Mouse (Mus musculus): ENCODE measurements around the gene Zfp652.
A peak's percentile ranks its signal among the peaks of the same experiment; 100 is the strongest.
"Not testable (repeated sequence)": the region's sequence is repeated elsewhere in the genome, so short reads cannot be mapped to it uniquely, and the experiment has no call there.

Zfp652 gene

DNA sequence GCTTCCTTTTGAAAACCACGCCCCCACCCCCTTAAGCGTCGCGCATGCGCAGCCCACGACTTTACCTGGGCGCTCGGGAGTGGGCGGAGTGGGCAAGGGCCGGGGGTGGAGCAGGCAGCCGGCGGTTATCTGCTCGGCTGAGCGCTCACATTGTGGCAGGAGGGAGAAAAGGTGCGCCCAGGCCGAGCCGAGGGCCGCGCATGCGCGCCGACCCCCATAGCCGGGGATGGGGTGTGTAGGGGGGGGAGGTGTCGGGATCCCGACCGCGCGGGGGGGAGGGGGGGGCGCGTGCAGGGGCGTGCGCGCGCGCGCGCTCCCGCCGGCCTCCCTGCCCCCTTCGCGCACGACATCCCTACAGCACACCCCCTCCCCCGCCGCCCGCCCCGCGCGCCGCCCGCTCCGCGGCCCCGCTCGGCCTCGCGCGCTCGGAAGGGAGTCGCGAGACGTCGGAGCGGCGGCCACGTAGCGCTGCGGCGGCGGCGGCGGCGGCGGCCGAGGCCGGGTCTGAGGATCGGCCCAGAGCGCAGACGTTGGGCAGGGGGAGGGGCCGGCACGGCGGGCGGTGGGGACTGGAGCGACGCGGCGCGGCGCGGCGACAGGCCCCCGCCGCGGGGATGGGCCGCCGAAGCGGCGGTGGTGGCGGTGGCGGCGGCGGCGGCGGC lies at the start of gene Zfp652:
TSS of gene Zfp652 (plus strand) at position 111 of the 662 bp plus-strand sequence.
- peak; percentile 88 to 94 for DNase-seq

DNA sequence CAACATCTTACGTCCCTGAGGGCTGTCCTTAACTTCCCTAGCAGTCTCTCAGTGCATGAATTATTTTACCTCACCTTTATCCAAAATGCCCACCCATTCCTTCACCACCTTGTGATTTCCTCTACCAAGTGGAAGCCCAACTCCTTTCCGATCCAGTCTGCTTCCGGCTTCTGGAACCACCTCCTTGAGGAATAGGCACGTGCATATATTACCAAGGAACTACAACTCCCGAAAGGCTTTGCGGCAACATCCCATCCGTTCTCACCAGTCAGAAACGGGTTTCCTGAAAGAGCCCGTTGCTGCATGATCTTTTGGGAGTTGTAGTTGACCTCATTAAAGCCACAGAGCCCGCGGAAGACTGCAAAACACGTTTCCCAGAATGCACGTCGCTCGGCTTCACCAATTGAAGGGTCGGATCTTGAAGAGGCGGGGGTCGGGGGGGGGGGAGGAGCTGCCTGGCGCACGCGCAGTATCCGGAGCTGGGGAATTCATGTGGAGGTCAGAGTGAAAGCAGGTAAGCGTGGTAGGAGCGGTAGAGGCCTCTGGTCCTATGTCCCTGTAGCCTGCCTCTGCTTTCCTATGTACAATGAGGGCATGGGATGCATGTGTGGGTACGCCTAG lies 45.8 kb upstream of the Zfp652 start, which contains the start of gene Phb:
TSS of gene Phb (plus strand) at position 429 of the 621 bp plus-strand sequence.
- DNase-seq = peak; percentile 87 to 93

DNA sequence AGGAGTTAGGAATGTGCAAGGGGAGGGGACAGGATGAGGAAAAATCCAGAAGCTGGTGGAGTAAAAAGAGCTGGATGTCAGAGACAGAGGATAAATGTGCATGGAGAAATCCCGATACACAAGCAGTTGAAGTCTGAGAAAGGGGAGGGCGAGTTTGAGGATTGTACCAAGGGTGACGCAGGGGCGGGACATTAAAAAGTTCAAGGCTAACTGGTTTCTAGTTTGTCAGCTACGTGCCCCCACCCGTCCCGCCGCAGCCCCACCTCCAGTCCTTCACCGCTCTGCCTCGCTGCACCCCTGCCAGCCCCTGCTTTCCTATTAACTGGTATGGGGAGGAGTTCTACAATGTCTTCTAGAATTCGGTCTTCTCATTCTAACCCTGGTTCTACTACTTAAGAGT lies 45.3 kb upstream of the Zfp652 start:
- no peak for DNase-seq

DNA sequence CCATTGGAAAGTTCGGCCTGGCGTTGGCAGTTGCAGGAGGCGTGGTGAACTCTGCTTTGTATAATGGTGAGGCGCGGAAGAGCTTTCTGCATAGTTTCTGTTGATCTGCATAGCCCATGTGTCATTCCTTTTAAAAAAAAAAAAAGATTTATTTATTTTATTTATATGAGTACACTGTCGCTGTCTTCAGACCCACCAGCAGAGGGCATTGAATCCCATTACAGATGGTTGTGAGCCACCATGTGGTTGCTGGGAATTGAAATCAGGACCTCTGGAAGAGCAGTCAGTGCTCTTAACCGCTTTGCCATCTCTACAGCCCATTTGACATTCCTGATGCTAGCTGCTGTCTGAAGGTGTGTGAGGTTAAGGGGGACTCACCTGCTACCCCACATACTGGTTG lies 44.4 kb upstream of the Zfp652 start:
- not testable (repeated sequence) for DNase-seq

DNA sequence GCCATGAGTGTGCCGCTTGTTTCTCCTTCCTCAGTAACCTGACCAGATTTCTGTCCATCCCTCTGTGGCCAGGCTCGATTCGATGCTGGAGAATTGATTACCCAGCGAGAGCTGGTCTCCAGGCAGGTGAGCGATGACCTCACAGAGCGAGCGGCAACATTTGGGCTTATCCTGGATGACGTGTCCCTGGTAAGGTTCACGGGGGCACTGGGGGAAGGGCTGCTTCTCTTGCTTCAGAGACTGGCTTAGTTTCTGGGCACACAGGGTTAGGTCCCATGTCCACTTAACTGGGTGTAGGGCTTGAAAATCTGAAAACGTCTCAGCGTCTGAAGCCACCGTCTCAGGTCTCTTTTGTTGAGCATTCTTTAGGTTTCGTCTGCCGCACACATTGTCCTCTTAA lies 37.0 kb upstream of the Zfp652 start:
- no peak for DNase-seq

DNA sequence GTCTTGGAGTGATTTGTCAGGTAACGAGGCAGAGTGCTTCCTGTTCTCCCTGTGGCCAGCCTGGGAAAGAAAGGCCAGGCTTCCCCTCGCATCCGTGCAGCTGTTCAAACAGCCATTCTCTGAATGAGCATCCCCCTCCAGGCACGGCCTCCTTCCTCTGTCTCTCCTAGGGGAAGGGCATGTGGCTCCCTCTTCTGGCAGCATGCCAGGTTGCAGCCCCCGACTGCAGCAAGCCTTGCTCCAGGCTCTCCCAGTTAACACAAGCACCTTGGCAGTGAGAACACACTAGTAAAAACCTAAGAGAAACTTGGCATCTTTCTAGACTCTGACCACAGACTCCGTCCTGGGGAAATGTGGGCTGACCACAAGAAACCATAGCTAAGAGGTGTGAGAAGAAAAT lies 36.2 kb upstream of the Zfp652 start:
- peak; percentile 17 to 29 for DNase-seq

DNA sequence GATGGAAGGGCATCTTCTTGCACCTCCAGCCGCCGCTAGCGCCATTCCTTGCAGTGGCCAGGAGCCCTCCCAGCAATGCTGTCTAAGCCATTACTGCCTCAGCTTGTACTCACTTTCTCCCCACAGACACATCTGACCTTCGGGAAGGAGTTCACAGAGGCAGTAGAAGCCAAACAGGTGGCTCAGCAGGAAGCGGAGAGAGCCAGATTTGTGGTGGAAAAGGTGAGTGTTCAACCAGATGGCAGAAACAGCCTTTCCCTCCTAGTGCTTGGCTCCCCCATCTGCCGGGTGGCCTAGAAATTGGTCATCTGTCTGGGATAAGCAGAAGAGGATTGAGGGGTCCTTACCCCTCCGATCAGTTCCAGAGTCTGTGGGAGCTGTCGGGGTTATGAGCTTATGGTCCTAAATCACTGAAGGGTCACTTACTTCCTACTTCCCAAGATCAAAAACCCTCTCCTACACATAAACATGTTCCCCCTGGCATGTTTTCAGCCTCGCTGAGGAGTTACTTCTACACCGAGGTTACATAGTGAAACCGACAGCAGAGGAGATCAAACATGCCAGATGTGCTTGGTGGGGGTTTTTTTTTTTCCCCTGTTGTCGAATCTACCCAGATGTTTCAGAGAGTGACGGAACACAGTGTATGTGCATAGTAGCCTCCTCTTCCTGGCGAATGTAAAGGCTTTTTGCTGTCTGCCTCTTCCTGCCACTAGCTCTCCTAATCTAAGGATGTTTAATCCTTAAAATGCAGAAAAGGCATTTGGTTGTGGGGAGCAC lies 34.4 kb upstream of the Zfp652 start:
- DNase-seq = no peak

DNA sequence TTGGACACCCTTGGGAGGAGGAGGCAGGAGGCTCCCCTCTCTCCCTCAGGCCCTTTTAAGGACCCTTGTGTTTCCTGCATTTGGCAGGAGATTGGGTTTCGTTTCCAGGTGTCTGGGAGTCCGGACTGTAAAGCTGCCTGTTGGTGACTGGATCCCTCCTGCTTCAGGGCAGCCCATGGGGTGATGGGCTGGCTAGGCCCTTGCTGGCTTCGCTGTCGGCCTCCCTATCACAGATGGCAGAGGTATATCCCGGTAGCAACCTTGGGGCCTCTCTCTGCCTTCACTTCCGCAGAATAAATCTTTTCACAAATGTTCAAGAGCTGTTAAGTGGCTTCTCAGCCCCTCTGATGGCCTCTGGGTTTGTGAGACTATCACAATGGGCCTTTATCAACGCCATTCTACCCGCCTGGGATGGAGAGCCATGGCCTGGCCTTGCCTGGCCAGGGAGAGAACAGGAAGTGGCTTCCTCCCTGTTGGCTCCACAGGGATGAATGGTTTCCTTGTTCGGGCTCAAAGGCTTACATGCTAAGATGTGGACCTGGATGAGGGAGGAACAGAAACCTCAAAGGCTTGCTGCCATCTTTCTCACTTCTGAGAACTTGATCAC lies 30.4 kb upstream of the Zfp652 start:
- no peak for DNase-seq

DNA sequence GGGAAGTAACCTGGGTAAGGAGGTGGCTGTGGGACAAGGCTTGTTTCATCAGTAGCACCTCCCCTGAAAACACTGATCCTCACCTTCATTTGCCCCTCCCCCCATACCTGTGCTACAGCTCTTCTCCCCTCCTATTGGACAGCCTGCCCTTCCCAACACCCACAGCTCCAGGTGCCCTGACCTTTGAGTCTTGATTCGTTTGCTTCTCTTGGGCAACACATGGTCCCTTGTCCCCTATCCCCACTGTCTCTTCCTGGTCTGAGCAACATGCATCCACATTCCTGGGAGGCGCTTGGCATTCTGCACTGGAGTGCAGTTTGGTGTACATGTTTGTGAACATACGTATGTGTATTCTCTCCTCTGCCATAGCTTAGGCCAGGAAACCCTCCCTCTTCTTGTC lies 29.5 kb upstream of the Zfp652 start:
- no peak for DNase-seq

DNA sequence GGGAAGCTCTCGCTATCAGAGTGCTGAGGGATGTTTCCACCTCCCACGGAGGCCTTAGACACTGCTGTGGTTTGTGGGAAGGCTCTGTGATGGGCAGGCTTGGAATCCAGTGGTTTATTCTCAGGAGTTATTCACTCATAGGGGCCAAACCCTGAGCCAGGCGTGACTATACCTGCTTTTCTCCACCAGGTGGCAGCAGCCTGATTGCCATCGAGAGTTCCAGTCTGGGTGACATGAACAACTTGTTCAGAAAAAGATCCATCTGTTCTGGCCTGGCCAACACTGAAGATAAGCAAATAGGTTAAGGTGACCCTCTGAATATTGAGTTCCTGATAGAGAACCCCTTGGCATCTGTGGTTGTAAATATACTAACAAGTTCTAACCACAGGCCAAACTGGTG lies 26.4 kb upstream of the Zfp652 start:
- DNase-seq = peak; percentile 71 to 78

DNA sequence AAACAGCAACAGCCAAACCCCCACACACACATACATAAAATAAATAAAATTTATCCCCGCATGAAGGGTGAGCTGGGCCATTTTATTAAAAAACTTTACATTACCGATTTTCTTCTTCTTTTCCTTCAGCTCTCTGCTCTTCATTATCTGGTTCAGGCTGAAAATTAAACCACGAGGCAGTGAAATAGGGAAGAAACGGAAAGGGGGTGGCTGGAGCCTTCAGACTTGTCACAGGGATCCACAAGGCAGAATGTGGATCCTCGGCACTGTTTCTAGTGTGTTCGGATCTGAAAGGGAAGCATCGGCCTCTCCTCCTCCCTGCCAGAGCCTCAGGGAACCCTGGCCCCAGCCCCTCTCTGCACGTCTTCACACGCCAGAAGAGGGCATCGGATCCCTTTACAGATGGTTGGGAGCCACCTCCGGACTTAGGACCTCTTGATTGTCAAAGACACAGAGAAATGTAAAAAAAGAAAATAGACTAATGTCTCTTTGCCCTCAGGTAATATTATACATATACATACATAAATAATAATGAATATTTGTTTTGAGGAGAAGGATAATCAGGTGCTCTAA lies 25.3 kb upstream of the Zfp652 start:
- DNase-seq = no peak

DNA sequence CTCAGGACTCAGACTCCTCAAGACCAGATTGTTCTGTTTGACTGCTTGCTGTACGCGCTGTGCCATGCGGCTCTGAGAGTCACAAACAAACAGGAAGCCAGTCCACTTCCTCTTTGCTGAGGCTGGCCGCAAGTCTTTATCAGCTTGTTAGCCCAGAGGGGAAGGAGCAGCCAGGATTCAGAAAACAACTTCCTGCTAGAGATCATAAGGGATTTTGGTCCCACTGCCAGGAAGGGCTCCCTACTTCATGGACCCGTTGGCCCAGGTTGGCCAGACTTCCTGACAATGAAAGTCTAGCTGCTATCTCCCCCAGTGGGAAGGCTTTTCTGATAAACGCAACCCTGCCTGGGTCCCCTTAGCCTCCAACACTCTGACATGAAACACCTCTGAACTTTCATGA lies 24.0 kb upstream of the Zfp652 start:
- DNase-seq = no peak

DNA sequence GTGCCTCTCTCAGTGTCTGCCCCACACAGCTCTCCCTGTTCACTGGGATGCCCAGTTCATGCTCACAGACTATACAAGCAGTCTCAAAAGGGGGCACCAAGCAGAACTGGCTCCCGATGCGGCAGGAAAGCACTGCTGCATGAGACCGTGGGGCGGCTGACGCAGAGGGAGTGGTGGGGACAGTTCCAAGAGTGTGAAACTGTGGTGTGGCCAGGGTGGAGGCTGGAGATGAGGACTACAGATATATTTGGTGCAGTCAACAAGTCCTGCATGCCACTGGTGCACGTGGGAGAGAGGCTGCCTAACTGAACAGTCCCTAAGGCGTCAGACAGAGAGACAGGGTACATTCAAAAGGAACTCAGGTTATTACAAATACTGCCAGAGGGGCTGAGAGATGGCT lies 23.5 kb upstream of the Zfp652 start:
- DNase-seq = no peak

DNA sequence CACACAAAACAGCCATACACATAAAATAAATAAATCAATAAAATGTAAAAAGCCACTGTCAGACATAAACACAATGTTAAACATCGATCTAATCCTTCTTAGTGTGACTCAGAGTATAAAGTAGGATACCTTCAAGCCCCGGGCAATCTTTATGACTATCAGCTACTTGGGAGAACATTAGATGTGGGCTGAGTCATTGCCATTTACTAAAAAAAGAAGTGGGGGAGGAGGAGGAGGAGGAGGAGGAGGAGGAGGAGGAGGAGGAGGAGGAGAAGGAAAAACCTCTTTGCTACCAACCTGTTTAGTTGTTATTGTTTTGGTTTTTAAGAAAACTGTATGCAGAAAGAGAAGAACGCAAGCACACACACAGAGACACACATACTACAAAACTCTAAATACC lies 22.9 kb upstream of the Zfp652 start:
- DNase-seq = no peak

DNA sequence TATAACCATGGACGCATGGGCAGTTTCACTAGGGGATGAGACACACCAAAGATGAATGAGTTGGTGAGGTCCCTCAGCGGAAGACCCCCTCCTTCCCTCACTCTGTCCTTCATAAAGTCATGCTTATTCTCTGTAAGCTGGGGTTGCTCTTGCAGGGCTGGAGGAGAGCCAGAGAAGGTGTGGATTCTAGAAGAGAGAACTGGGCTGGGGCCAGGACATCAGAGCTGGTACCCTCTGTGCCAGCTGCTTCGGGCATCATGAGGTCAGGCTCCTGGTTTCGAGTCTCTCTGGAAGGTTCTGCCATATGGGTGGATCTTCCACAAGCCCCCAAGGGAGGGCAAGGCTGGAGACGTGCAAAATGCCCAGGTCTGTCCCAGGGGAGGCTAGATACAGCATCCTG lies 13.9 kb upstream of the Zfp652 start:
- no peak for DNase-seq

DNA sequence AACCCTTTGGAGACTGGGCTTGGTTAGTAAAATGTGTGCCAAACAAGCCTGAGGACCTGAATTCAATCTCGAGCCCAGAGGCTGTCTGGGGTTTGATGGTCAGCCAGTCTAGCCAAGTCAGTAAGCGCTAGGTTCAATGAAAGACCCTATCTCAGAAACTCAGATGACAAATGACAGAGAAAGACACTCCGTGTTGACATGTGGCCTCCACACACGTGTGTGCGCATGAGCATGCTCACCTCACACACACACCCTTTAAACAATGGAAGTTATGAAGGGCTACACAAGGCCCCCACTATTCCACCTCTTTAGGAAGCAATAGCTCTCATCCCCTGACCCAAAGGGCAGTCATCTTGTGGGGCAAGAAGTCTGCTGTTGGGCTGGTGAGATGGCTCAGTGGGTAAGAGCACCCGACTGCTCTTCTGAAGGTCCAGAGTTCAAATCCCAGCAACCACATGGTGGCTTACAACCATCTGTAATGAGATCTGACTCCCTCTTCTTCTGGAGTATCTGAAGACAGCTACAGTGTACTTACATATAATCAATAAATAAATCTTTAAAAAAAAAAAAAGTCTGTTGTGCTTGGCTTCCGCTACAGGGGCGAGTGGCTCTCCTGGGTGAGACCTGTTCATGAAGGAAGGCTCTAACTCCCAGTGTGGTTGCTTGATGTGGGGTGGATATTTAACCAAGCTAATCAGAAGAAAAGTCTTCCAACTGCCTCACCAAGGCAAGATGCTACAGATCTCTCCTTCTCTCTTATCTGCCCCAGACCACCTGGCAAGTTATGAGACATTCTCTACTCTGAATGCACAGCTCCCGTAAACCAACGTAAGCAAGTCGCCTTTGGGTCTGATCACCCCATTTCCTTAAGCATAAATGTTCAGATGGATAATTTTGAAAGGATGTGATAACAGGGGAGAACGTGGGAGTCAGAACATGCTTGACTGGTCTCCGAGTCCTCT lies 11.4 kb upstream of the Zfp652 start:
- DNase-seq = no peak

DNA sequence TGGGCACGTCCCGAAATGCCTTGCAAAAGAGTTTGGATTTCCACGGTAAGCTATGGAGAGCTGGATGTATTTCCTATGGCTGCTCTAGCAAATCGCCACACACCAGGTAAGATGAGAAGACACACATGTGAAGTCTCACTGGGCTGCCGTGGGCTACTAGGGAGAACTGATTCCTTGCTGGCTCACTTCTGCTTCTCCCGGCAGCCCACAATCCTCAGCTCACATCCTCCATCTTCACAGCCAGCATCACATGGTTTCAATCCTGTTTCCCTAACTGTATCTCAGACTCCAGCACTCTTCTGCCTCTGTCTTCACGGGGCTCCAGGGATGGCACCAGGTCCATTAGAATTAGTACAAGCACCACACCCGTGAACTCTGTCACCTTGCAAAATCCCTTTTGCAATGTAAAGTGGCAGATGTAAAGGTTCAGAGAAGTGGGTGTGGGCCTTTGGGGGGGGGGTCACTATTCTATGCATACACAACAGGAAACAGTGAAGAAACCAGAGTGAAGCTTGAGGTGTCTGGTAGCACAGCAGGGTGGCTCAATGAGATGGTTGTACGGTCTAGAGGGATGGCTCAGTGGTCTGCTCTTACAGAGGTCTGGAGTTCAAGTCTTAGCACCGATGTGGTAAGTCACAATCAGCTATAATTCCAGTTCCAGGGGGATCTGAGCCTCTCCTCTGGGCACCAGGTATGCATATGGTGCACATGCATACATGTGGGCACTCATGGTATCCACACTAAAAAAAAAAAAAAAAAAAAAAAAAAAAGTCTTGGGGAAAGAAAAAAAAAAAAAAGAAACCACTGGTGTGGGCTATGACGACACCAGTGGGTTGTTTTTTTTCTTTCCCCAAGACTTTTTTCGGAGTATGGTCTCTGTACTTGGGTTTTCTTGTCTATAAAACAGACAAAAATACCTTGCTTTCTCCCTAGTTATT lies 8.2 kb upstream of the Zfp652 start:
- DNase-seq = no peak

DNA sequence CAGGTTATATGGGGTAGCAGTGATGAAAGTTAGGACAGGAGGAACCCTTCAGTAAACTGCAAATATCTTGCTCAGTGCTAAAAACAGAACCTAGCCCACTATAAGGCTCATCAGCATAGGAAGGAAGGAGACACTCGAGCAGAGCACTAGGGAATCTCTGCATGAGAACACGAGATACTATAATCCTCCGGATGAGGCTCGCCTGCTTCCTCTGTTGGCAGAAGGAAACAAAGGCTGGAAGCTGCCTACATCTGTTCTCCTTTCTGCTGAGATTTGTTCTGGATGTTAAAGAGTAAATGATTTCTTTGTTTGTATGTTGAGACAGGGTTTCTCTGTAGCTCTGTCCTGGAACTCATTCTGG lies 7.5 kb upstream of the Zfp652 start:
- no peak for DNase-seq

DNA sequence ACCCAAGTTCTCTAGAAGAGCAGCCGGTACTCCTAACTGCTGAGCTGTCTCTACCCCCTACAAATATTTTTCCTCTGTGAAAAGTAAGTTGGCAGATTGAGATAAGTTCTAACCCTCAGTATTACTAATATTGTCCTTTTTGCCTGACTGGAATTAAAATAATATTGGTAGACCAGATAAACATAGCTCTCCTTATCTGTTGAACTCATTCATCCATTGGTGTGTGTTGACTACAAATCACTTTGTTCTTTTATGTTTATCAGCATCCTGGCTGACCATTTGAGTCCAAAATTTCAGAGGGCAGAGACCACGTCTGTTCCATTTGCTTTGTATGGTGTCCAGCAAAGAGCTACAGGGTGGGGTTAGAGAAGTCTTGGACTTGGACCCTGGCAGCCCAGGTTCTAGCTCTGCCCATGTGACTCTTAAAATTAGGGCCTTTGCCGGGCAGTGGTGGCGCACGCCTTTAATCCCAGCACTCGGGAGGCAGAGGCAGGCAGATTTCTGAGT lies 2.9 kb upstream of the Zfp652 start:
- no peak for DNase-seq

DNA sequence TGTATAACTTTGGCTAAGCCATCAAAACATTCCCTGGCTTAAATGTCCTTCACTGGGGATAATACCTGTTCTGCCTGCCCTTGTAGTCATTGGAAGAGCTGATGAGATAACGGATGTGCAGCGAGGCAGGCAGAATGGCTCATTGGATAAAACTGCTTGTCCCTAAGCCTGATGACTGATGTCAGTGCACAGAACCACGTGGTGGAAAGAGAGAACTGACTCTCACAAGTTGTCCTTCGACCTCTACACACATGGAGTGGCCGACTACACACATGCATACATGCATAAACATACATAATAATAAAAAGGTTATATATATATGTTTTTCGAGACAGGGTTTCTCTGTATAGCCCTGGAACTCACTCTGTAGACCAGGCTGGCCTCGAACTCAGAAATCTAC lies 2.0 kb upstream of the Zfp652 start:
- DNase-seq = no peak

DNA sequence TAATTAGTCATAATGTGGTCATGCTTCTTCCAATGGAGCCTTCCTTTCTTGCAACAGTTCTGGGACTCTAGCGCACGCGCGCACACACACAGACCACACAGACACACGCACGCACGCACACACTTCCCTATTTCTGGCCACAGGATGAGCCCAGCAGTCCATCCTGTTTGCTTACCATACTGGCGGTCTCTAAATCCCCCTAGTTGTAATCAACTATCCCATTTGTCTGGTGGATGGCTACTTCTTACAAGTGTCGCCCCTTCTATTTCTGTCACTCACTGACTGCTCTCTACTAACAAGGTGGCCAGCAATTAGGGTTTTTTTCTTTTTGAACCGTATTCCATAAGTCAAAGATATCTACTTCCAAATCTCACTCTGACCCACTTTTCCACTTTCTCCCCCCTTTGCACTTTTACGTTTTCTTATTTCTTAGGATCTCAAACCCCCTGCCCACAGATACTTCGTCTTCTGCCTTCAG lies 349 bp upstream of the Zfp652 start:
- peak in 1 of 2 experiments; percentile 37 for DNase-seq

Data from cerebellum, postnatal 36 days (tissue).